Mouse (Mus musculus): ENCODE results near the gene Sap18. TPM values are rescaled to one million over a fixed set of nuclear protein-coding genes. Genes with fewer than 3 reads are reported as not detected.
"Not testable (repeated sequence)": the region's sequence is repeated elsewhere in the genome, so short reads cannot be mapped to it uniquely, and the experiment has no call there.

The Sap18 gene
- polyA plus RNA-seq (2012; rRNA removed): 4.9 and 8.6 TPM in 2 replicates

GRCm38 (mm10) chr14:57797991-57798931, at the start of gene Sap18:
TSS of gene Sap18 (plus strand) at chr14:57798180.
- WGBS: under 1% methylated on average over 98 of the region's 99 CpGs

GRCm38 (mm10) chr14:57749501-57749900, 48.5 kb upstream of the Sap18 start:
- WGBS: 69% methylated on average over 2 of the region's 2 CpGs
- H3K27me3 ChIP-seq (ENCODE audit: control insufficient read depth, insufficient read depth, low read length): peaks cover 3% of the 10 kb centered on the region; the same call in 1 of the 2 replicates
- no peak for DNase-seq
- no peak overlapping the region for H3K4me3 ChIP-seq (ENCODE audit: control insufficient read depth, insufficient read depth, low read length)
- H3K36me3 ChIP-seq (ENCODE audit: control insufficient read depth, insufficient read depth, low read length): no peaks in the 10 kb centered on the region
- no peak overlapping the region for H3K27ac ChIP-seq (ENCODE audit: control insufficient read depth, insufficient read depth, low read length)
- TF ChIP-seq CTCF (IDR thresholded peaks at IDR 0.05; ENCODE audit: borderline replicate concordance, control insufficient read depth, extremely low read depth, insufficient read depth, low read length, poor library complexity): no peak
- TF ChIP-seq POLR2A (IDR thresholded peaks at IDR 0.05; ENCODE audit: control insufficient read depth, extremely low read depth, insufficient read depth, low read length, poor library complexity): no peak
- peaks cover 7% of the 10 kb centered on the region for H3K4me1 ChIP-seq (replicated peaks; ENCODE audit: control insufficient read depth, insufficient read depth, low read length)

More at GRCm38 (mm10) chr14:57797991-57798931, at the start of gene Sap18:
- Histone ChIP-seq H3K36me3 (ENCODE audit: control insufficient read depth, insufficient read depth, low read length) (peaks cover 11% of the 10 kb centered on the region), H3K4me1 (replicated peaks; ENCODE audit: control insufficient read depth, insufficient read depth, low read length) (peaks cover 4% of the 10 kb centered on the region), H3K4me3 (ENCODE audit: control insufficient read depth, insufficient read depth, low read length) (peak within 1 kb of the TSS; percentile 99), H3K27me3 (ENCODE audit: control insufficient read depth, insufficient read depth, low read length) (no peaks in the 10 kb centered on the region), H3K27ac (ENCODE audit: control insufficient read depth, insufficient read depth, low read length) (no peak within 1 kb of the TSS)
- peak; percentile 97 for DNase-seq
- TF ChIP-seq CTCF (IDR thresholded peaks at IDR 0.05; ENCODE audit: borderline replicate concordance, control insufficient read depth, extremely low read depth, insufficient read depth, low read length, poor library complexity) (no peak), POLR2A (IDR thresholded peaks at IDR 0.05; ENCODE audit: control insufficient read depth, extremely low read depth, insufficient read depth, low read length, poor library complexity) (peak; percentile 82; the same call in 1 of the 2 replicates)

- not testable (repeated sequence) for H3K36me3 ChIP-seq (ENCODE audit: control insufficient read depth, insufficient read depth, low read length); H3K4me1 ChIP-seq (replicated peaks; ENCODE audit: control insufficient read depth, insufficient read depth, low read length); H3K4me3 ChIP-seq (ENCODE audit: control insufficient read depth, insufficient read depth, low read length); H3K27ac ChIP-seq (ENCODE audit: control insufficient read depth, insufficient read depth, low read length); H3K27me3 ChIP-seq (ENCODE audit: control insufficient read depth, insufficient read depth, low read length); DNase-seq
Measured at GRCm38 (mm10) chr14:57751006-57751405, 47.0 kb upstream of the Sap18 start.

DNA sequence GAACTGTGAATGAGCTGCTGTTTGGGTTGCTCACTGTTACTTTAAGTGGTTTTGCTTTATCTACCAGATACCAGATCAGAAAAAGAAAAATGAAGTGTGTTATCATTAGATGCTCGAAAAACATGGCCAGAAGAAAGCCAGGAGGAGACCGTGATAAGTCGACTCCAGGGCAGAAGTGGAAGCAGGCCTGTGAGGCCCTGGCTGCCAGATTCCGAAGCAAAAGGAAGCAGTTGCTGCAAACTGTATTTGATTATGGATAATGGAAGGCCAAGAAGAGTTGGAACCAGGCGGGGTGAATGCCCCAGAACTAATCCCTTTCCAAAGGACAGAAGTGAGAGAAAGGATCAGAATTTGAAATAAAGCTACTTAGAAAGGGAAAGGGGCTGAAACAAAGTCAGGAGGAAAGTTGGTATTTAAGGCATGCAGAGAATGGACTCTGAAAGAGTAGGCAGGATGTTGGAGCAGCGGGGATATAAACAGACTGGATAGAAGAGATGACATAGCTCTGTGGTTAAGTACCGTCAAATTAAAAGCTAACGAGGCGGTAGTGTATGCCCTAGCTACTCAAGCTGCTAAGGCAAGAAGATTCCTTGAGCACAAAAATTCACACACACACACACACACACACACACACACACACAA, 44.5 kb upstream of the Sap18 start:
- 83% methylated on average over 9 of the region's 9 CpGs for WGBS
- no peak overlapping the region for H3K4me3 ChIP-seq (ENCODE audit: control insufficient read depth, insufficient read depth, low read length)
- no peaks in the 10 kb centered on the region for H3K36me3 ChIP-seq (ENCODE audit: control insufficient read depth, insufficient read depth, low read length)
- TF ChIP-seq POLR2A (IDR thresholded peaks at IDR 0.05; ENCODE audit: control insufficient read depth, extremely low read depth, insufficient read depth, low read length, poor library complexity) (no peak), CTCF (IDR thresholded peaks at IDR 0.05; ENCODE audit: borderline replicate concordance, control insufficient read depth, extremely low read depth, insufficient read depth, low read length, poor library complexity) (no peak)
- H3K4me1 ChIP-seq (replicated peaks; ENCODE audit: control insufficient read depth, insufficient read depth, low read length): peaks cover 3% of the 10 kb centered on the region
- DNase-seq: no peak
- H3K27ac ChIP-seq (ENCODE audit: control insufficient read depth, insufficient read depth, low read length): no peak overlapping the region
- no peaks in the 10 kb centered on the region for H3K27me3 ChIP-seq (ENCODE audit: control insufficient read depth, insufficient read depth, low read length)

GRCm38 (mm10) chr14:57755661-57756060, 42.3 kb upstream of the Sap18 start:
- no peak for DNase-seq
- no peak overlapping the region for H3K27ac ChIP-seq (ENCODE audit: control insufficient read depth, insufficient read depth, low read length)
- TF ChIP-seq POLR2A (IDR thresholded peaks at IDR 0.05; ENCODE audit: control insufficient read depth, extremely low read depth, insufficient read depth, low read length, poor library complexity) (no peak), CTCF (IDR thresholded peaks at IDR 0.05; ENCODE audit: borderline replicate concordance, control insufficient read depth, extremely low read depth, insufficient read depth, low read length, poor library complexity) (no peak)
- no peaks in the 10 kb centered on the region for H3K4me1 ChIP-seq (replicated peaks; ENCODE audit: control insufficient read depth, insufficient read depth, low read length)
- WGBS: 97% methylated on average over 2 of the region's 2 CpGs
- H3K36me3 ChIP-seq (ENCODE audit: control insufficient read depth, insufficient read depth, low read length): no peaks in the 10 kb centered on the region
- no peak overlapping the region for H3K4me3 ChIP-seq (ENCODE audit: control insufficient read depth, insufficient read depth, low read length)
- H3K27me3 ChIP-seq (ENCODE audit: control insufficient read depth, insufficient read depth, low read length): no peaks in the 10 kb centered on the region

GRCm38 (mm10) chr14:57756094-57756493, 41.9 kb upstream of the Sap18 start:
- 96% methylated on average over 4 of the region's 4 CpGs for WGBS

More at GRCm38 (mm10) chr14:57756094-57756493, 41.9 kb upstream of the Sap18 start:
- Histone ChIP-seq H3K36me3 (ENCODE audit: control insufficient read depth, insufficient read depth, low read length) (no peaks in the 10 kb centered on the region), H3K4me3 (ENCODE audit: control insufficient read depth, insufficient read depth, low read length) (no peak overlapping the region), H3K27me3 (ENCODE audit: control insufficient read depth, insufficient read depth, low read length) (no peaks in the 10 kb centered on the region), H3K4me1 (replicated peaks; ENCODE audit: control insufficient read depth, insufficient read depth, low read length) (no peaks in the 10 kb centered on the region), H3K27ac (ENCODE audit: control insufficient read depth, insufficient read depth, low read length) (no peak overlapping the region)
- TF ChIP-seq POLR2A (IDR thresholded peaks at IDR 0.05; ENCODE audit: control insufficient read depth, extremely low read depth, insufficient read depth, low read length, poor library complexity) (no peak), CTCF (IDR thresholded peaks at IDR 0.05; ENCODE audit: borderline replicate concordance, control insufficient read depth, extremely low read depth, insufficient read depth, low read length, poor library complexity) (no peak)
- DNase-seq: no peak

Data from thymus, adult 2 months (tissue).